Mouse (Mus musculus): ENCODE data around the gene Pik3r6.

GRCm38 (mm10) chr11:68475676-68476075 is 27.1 kb upstream of the Pik3r6 start:
- TF ChIP-seq CTCF (IDR thresholded peaks at IDR 0.05; ENCODE audit: extremely low read depth, insufficient read depth, low read length) (no peak), POLR2A (IDR thresholded peaks at IDR 0.05; ENCODE audit: extremely low read depth, insufficient read depth, low read length) (no peak)

Data from cortical plate, adult 2 months (tissue).